Mouse (Mus musculus): ENCODE data around the gene Aff1.

The Aff1 gene

GRCm38 (mm10) chr5:103691624-103692530 lies at the start of gene Aff1:
Gene Aff1, plus strand, starts transcription at chr5:103692374.
- peak; percentile 95 for DNase-seq

DNA sequence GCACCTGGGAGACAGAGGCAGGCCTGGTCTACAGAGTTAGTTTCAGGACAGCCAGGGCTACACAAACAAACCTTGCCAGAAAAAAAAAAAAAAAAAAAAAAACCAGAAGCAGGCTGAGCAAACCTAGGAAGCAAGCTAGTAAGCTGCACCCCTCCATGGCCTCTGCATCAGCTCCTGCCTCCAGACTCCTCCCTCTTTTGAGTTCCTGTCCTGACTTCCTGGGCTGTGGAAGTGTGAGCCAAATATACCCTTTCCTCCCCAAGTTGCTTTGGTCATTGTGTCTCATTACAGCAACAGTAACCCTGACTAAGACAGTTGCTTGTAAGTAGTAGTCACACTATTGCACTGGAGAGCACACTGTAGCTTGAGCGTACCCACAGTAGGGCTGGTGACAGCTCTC lies 48.0 kb upstream of the Aff1 start:
- DNase-seq = no peak

DNA sequence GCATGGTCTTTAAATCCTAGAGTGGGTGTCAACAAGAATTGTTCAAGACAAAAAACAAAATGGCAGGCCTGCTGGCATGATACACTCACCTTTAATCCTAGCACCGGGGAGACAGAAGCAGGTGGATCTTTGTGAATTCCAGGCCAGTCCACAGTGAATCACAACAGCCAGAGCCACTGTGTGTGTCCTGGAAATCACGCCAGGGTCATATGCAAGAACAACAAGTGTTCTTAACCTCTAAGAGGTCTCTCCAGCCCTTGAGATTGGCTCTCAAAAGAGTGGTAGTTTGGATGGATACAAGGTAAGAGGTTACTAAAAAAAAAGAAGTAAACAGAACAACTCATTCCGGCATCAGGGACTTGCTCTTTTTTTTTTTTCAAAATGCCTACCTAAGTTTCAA lies 44.9 kb upstream of the Aff1 start:
- no peak for DNase-seq

DNA sequence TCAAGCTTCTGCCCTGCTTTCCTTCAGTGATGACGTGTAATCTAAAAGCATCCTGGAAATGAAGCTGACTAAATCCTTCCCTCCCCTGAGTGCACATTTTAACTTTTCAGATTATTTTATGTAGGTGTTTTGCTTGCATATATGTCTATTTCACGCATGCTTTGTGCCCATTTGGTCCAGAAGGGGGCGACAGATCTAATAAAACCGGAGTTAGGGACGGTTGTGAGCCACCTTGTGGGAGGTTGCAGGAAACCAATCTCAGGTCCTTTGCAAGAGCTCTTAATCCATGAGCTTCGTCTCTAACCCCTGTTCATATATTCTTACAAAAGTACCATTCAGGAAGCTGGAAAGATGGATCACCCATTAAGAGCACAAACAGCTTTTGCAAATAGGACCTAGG lies 37.9 kb upstream of the Aff1 start:
- peak in 1 of 2 experiments; percentile 48 for DNase-seq

- DNase-seq = no peak
Observed at GRCm38 (mm10) chr5:103654780-103655179, 37.4 kb upstream of the Aff1 start.

GRCm38 (mm10) chr5:103655346-103656118 lies 36.6 kb upstream of the Aff1 start, which contains the start of gene 1700016H13Rik:
Gene 1700016H13Rik, minus strand, starts transcription at chr5:103656010.
- peak; percentile 78 to 80 for DNase-seq

DNA sequence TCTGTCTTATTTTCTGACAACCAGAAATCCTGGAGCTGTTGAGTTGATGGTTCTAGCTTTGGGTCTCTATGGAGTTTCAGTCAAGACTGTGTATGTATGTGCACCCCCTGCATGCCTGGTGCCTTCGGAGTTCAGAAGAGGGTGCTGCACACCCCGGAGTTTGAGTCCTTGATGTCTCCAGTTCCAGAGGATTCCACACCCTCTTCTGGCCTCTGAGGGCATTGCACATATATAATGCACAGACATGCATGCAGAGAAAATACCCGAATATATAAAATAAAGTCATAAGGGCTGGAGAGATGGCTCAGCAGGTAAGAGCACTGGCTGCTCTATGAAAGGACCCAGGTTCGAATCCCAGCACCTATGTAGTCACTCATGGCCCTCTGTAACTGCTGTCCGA lies 33.3 kb upstream of the Aff1 start:
- DNase-seq = peak in 1 of 2 experiments; percentile 19

- peak in 1 of 2 experiments; percentile 40 for DNase-seq
Observed at GRCm38 (mm10) chr5:103659571-103659970, 32.6 kb upstream of the Aff1 start.

DNA sequence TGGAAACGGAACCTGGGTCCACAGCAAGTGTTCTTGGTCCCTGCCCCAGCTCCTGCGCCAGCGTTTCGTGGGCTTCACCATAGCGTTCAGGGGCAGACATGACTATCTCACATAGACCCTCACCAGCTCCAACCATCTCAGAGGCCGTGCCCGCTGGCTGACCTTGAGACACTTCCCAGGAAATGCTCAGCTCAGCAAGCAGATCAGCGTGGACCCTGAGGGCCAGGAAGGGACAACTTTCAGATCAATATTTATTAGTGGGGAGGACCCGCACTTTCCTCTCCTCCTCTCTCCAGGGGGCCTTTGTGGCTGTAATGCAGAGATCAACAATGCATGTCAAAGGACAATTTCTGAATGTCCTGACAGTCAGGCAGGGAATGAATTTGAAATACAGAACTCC lies 27.2 kb upstream of the Aff1 start:
- DNase-seq = no peak

GRCm38 (mm10) chr5:103665876-103666275 lies 26.3 kb upstream of the Aff1 start:
- DNase-seq = no peak

GRCm38 (mm10) chr5:103671858-103672257 lies 20.3 kb upstream of the Aff1 start:
- DNase-seq = no peak

DNA sequence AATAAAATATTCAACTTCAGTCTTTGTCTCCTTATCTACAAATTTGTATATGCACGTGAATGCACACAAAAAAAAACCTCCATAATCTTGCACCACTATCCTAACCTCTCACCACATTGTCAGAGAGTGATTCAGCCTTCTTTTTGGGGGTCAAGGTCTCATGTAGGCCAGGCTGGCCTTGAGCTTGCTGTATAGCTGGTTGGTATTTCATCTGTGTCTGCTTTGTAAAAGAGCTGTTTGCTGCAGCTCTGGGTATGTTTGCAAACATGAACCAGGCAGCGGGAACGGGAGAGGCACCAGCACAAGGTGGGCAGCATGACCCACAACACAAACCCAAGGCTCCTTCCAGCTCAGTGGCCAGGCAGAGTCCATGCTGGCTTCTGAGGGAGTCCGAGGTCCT lies 18.6 kb upstream of the Aff1 start:
- no peak for DNase-seq

- DNase-seq = no peak
Observed at GRCm38 (mm10) chr5:103674482-103674881, 17.7 kb upstream of the Aff1 start.

GRCm38 (mm10) chr5:103676289-103676881 lies 15.8 kb upstream of the Aff1 start:
- DNase-seq = no peak

GRCm38 (mm10) chr5:103677894-103678293 lies 14.3 kb upstream of the Aff1 start:
- DNase-seq = no peak

DNA sequence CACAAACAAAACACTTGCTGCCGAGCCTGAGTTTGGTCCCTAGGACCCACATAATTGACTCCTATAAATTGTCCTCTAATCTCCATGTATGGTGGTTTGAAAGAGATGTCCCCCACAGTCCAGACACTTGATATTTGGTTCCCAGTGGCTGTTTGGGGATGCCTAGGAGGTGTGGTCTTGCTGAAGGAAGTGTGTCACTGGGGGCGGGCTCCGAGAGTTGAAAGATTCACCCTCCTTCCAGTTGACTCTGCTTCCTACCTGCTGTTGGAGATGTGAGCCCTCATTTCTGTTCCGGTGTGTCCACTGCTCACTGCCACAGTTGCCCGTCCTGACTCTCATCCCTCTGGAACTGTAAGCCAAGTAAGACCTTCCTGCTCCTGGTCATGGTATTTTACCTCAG lies 13.2 kb upstream of the Aff1 start:
- no peak for DNase-seq

- peak; percentile 68 to 79 for DNase-seq
Observed at GRCm38 (mm10) chr5:103680381-103680780, 11.8 kb upstream of the Aff1 start.

DNA sequence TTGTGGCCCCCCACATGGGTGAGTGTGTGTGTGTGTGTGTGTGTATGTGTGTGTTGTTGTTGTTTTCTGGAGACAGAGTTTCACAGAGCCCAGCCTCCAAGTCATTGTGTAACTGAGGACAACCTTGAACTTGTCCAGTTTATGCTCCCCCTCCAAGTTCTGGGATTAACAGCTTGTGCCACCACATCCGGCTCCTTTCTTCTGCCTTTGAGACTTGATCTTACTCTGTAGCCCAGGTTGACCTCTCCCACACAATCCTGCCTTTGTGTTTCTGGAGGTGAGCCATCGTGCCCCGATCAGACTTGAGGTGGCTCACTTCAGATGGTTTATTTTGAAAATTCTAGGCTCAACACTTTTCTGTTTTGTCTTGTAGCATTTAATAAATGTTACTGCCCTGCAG lies 10.3 kb upstream of the Aff1 start:
- no peak for DNase-seq

GRCm38 (mm10) chr5:103689645-103690044 lies 2.5 kb upstream of the Aff1 start:
- DNase-seq = no peak

DNA sequence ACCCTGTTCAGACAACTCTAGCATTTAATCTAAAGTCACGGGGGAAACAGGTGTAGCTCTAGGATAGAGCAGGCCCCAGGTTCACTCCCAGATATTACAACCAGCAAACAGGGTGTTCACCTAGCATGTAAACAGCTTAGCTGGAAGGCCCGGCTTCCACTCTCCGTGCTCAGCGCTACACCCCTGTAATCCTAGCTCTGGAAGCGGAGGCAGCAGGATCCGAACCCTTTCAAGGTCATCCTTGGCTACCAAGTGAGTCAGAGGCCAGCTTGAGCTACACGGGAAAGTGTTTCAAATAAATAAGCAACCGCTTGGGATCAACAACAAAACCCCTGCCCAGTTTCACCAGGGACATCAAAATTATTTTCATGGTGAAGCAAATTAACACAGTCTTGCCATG lies 2.0 kb upstream of the Aff1 start:
- DNase-seq = no peak

GRCm38 (mm10) chr5:103691171-103691570 lies 1.0 kb upstream of the Aff1 start:
- DNase-seq = no peak

DNA sequence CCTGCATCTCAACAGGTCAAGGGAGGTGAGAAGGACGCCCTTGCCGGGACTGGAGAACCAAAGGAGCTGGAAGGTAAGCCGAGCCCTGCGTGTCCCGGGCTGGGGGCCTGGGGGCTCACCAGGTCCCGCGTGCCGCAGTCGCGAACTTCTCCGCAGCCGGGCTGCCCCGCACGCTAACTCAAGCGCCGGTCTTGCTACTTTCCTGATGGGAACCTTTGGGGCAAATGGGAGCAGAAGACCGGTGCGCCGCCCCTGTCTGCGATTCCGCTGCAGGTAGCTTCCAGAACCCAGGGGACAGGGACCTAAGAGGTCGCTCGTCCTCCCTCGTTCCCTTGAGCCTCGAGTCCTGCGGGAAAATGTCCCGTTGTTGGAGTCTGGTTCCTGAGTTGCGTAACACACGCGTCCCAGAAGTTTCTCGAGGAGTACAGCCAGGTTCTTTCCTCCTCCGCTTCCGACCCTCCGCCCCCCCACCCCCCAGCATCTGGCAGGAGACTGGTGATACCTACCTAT lies 412 bp downstream of the Aff1 start:
- peak; percentile 47 to 68 for DNase-seq

DNA sequence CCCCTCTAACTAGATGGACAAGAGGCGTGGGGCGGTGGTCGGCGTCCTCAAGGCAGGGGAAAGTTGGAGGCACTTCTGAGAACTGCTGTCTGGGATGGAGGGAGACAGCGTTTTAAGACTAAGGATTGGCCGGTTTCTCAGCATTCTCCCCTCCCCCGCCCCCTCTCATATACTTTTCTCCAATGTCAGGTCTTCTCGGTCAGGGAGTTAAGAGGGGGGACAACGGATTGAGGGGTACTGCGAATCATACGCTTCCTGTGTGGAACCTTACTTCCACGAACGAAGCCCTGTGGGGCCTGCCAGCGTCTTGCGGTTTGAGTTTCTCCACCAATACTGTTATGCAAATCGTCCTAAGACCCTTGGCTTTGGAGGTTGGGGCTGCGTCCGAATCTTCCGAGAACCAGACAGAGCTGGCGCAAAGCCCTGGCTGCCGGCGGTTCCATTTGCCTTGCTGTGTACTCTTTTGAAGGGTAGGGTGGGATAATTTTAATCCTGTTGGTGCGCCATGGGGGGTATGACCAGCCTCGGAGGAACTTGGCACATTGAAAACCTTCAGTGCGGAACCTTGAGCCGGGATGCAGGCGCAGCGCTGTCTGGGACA lies 967 bp downstream of the Aff1 start:
- DNase-seq = peak; percentile 46 to 68

Measured in kidney, postnatal 25 days (tissue).